Mouse (Mus musculus) liver, postnatal 0 days (tissue): Measurements from ENCODE around the gene Sohlh1.

ENCODE experiments used
- CTCF ChIP-seq: sonication (generic); IDR thresholded peaks from 2 replicates; pipeline ENCODE4 v1.5.1; 2016; ENCODE audit warnings: antibody characterized with exemption, low read depth
- EP300 ChIP-seq: IDR thresholded peaks from 2 replicates; pipeline ENCODE4 v1.6.1; 2016; ENCODE audit warnings: antibody characterized with exemption, low read depth, mild to moderate bottlenecking

DNA sequence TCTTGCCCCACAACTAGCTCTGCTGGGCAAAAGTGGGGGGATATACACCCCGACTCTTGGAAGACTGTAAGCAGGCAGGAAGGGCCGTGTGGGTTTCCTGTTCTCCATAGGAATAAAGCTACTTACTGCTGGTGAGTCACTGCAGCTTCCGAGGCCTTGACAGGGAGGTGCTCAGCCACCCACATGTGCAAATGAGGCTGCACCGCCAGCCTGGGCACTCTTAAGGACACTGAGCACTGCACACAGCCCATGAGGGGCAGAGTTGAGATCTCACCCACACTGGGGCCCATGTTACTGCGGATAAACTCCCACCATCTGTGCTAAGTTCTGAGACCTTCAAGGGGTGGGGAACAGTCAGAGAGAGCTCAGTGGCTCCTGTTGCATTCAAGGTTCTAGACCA is 19.6 kb upstream of the Sohlh1 start:
- TF ChIP-seq CTCF (no peak), EP300 (no peak)
